Mouse (Mus musculus) G1E (cell line): ENCODE results near the gene Slc2a8. TPM values are rescaled to one million over a fixed set of nuclear protein-coding genes. Genes with fewer than 3 reads are reported as not detected.

Experiments used
- ATAC-seq: 2 replicates; pipeline ENCODE4 v1.8.0; 2016; ENCODE audit warnings: mild to moderate bottlenecking; ENCODE audit not compliant: insufficient number of reproducible peaks, poor library complexity, low FRiP score, severe bottlenecking; ENCODE audit errors: extremely low read depth
- DNase-seq: peaks from one replicate; pipeline ENCODE4 v3.0.0; 2012; ENCODE audit warnings: low spot score
- H3K27me3 ChIP-seq: 2 replicates; pipeline ENCODE4 v1.6.1; 2012; ENCODE audit warnings: mild to moderate bottlenecking, low read length, inconsistent platforms; ENCODE audit not compliant: insufficient read depth
- H3K36me3 ChIP-seq: replicated peaks from 2 replicates; pipeline ENCODE3; 2012; ENCODE audit warnings: mild to moderate bottlenecking, inconsistent platforms
- H3K4me1 ChIP-seq: 2 replicates; pipeline ENCODE4 v1.6.1; 2012; ENCODE audit warnings: low read depth, low read length, inconsistent platforms, mixed read lengths; ENCODE audit not compliant: insufficient read depth
- H3K4me3 ChIP-seq: 2 replicates; pipeline ENCODE4 v1.5.1; 2012; ENCODE audit warnings: low read depth, mild to moderate bottlenecking, inconsistent platforms, low read length, moderate library complexity, mixed read lengths
- H3K9me3 ChIP-seq: replicated peaks from 2 replicates; pipeline ENCODE4 v1.6.1; 2012; ENCODE audit warnings: inconsistent platforms
- CTCF ChIP-seq: IDR thresholded peaks from 2 replicates; pipeline ENCODE4 v1.5.1; 2012; ENCODE audit warnings: low read depth, low read length, inconsistent platforms, mixed read lengths
- GATA1 ChIP-seq: IDR thresholded peaks from 2 replicates; pipeline ENCODE4 v1.6.1; 2012; ENCODE audit warnings: borderline replicate concordance, low read length, inconsistent platforms, mixed read lengths
- GATA2 ChIP-seq: IDR thresholded peaks from 2 replicates; pipeline ENCODE4 v1.6.1; 2012; ENCODE audit warnings: low read depth, low read length, inconsistent platforms, borderline replicate concordance
- POLR2AphosphoS5 ChIP-seq: IDR thresholded peaks from 2 replicates; pipeline ENCODE4 v1.6.1; 2012; ENCODE audit warnings: low read depth, low read length, inconsistent platforms; ENCODE audit not compliant: insufficient replicate concordance
- TAL1 ChIP-seq: conservative IDR thresholded peaks from 2 replicates; pipeline ENCODE4 v1.6.1; 2012; ENCODE audit warnings: low read depth, low read length, inconsistent platforms, mixed read lengths
- polyA plus RNA-seq: library from polyadenylated mRNA; stranded (reverse); fragments of >175 nt; gene quantifications from 2 replicates; pipeline ENCODE4 v1.2.3, GENCODE M21; 2012
- total RNA-seq, 2 experiments: library from RNA; stranded (forward) in 1 of 2; stranded (reverse) in 1 of 2; fragments of 200-1000 nt in 1 of 2; fragments of >200 nt in 1 of 2; fragmentation: Nextera tagmentation in 1 of 2; gene quantifications; 2 replicates each; pipeline ENCODE4 v1.2.3; 2014 to 2017

Gene Slc2a8
- total and polyA plus RNA-seq, 3 experiments = 3.7 to 41.2 (median 10.0) TPM

- no peak for TF ChIP-seq GATA2
- no peak for TF ChIP-seq TAL1
- no peak for TF ChIP-seq POLR2AphosphoS5
- TF ChIP-seq GATA1 = no peak
- TF ChIP-seq CTCF = no peak
- no peak for ATAC-seq
- DNase-seq = no peak
- peaks cover 40% of the 10 kb centered on the region for H3K27me3 ChIP-seq
- H3K36me3 ChIP-seq = no peaks in the 10 kb centered on the region
- H3K4me1 ChIP-seq = no peaks in the 10 kb centered on the region
- no peaks in the 10 kb centered on the region for H3K9me3 ChIP-seq
- H3K4me3 ChIP-seq = no peak overlapping the region
Observed at GRCm38 (mm10) chr2:33005041-33005440, 23.2 kb upstream of the Slc2a8 start.

DNA sequence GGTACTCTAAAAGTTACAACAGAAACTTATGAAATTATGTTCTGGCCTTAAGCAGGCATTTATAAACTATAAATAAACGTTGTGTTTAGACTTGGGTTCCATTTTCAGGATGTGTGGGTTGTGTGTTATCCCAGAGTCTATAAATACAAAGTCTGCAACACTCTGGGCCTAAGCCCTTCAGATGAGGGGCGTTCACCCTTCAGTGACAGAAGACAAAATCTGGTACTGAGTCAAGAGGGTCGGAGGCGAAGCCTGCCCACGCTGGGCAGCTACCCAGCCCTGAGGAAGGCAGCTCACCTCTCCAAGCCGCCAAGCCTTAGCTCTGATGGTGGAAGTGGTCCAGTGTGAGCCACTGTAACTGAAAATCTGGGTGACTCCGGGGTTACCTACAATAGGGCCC is 20.3 kb upstream of the Slc2a8 start:
- DNase-seq = no peak
- peaks cover 42% of the 10 kb centered on the region for H3K27me3 ChIP-seq

DNA sequence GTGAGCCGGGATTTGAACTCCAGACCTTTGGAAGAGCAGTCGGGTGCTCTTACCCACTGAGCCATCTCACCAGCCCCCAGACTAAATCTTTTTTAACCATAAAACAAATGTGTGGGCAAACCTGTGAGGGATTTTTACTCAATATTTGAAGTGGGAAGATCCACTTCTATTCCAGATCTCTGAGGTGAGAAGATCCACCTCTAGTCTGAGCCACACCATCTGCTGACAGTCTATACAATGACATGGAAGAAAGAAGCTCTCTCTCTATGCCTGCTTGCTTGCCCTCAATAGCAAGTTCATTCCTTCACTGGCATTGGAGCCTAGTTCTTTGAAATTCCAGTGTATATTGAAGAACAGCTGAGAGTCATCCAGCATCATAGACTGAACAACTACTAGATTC is 17.9 kb upstream of the Slc2a8 start:
- Histone ChIP-seq H3K36me3 (no peaks in the 10 kb centered on the region), H3K27me3 (peaks cover 40% of the 10 kb centered on the region), H3K4me3 (no peak overlapping the region), H3K4me1 (no peaks in the 10 kb centered on the region), H3K9me3 (no peaks in the 10 kb centered on the region)
- ATAC-seq (no peak), DNase-seq (no peak)
- no peak for TF ChIP-seq GATA2
- TF ChIP-seq POLR2AphosphoS5 = no peak
- TF ChIP-seq GATA1 = no peak
- no peak for TF ChIP-seq CTCF
- TF ChIP-seq TAL1 = no peak

More for the DNA sequence above, 20.3 kb upstream of the Slc2a8 start:
- no peak overlapping the region for H3K4me3 ChIP-seq
- H3K36me3 ChIP-seq = no peaks in the 10 kb centered on the region
- ATAC-seq = no peak
- TF ChIP-seq CTCF = no peak
- no peak for TF ChIP-seq GATA1
- TF ChIP-seq POLR2AphosphoS5 = no peak
- TF ChIP-seq GATA2 = no peak
- no peak for TF ChIP-seq TAL1
- no peaks in the 10 kb centered on the region for H3K9me3 ChIP-seq
- no peaks in the 10 kb centered on the region for H3K4me1 ChIP-seq

DNA sequence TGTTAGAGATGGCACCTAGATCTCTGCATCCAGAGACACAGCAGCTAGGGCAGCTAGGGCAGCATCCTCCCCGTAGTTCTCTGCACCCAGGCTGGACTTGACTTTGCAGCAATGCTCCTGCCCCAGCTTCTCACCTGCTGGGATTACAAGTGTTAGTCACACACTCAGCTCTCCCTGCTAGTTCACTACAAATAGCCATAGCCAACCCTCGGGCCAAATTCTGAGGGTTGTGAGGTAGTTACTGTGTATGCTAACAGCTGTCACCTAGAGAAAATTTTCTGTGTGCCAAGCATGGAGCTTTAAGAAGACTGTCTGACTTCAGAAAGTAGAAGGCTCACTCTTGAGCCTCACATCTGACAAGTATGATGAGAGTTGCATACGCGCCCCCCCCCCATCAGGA is 15.9 kb upstream of the Slc2a8 start:
- Histone ChIP-seq H3K27me3 (peaks cover 32% of the 10 kb centered on the region), H3K36me3 (no peaks in the 10 kb centered on the region), H3K4me3 (no peak overlapping the region), H3K4me1 (no peaks in the 10 kb centered on the region), H3K9me3 (no peaks in the 10 kb centered on the region)
- TF ChIP-seq TAL1 = no peak
- TF ChIP-seq GATA2 = no peak
- TF ChIP-seq POLR2AphosphoS5 = no peak
- no peak for TF ChIP-seq GATA1
- no peak for TF ChIP-seq CTCF
- ATAC-seq = no peak
- DNase-seq = no peak

DNA sequence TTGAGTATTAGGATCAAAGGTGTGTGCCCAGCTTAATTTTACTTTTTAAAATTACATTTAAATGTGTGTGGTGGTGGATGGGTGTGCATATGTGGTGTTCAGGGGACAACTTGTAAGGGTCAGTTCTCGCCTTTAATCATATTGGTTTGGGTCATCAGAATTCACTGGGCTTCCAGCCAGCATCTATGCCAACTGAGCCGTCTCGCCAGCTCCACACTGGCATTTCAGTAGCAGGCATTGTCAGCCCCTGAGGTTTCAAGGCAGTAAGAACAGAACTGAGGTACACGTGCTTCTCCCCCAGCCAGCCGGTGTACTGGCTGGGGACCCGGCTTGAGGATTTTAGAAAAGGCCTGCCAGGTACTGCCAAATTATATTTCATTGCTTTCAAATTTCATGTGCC is 15.2 kb upstream of the Slc2a8 start:
- TF ChIP-seq GATA1 (no peak), TAL1 (no peak), POLR2AphosphoS5 (no peak), CTCF (no peak), GATA2 (no peak)
- H3K4me1 ChIP-seq = no peaks in the 10 kb centered on the region
- peaks cover 31% of the 10 kb centered on the region for H3K27me3 ChIP-seq
- H3K4me3 ChIP-seq = no peak overlapping the region
- DNase-seq (no peak), ATAC-seq (no peak)
- no peaks in the 10 kb centered on the region for H3K36me3 ChIP-seq
- H3K9me3 ChIP-seq = no peaks in the 10 kb centered on the region

- Histone ChIP-seq H3K4me1 (no peaks in the 10 kb centered on the region), H3K36me3 (no peaks in the 10 kb centered on the region), H3K4me3 (no peak overlapping the region), H3K9me3 (no peaks in the 10 kb centered on the region), H3K27me3 (peaks cover 39% of the 10 kb centered on the region)
- TF ChIP-seq CTCF = no peak
- TF ChIP-seq GATA1 = no peak
- TF ChIP-seq GATA2 = no peak
- no peak for TF ChIP-seq POLR2AphosphoS5
- TF ChIP-seq TAL1 = no peak
- ATAC-seq = no peak
- DNase-seq = no peak
Observed at GRCm38 (mm10) chr2:32992130-32992529, 10.2 kb upstream of the Slc2a8 start.

GRCm38 (mm10) chr2:32990167-32990832 is 8.4 kb upstream of the Slc2a8 start:
- no peaks in the 10 kb centered on the region for H3K9me3 ChIP-seq
- ATAC-seq = no peak
- TF ChIP-seq CTCF (no peak), GATA1 (no peak), GATA2 (no peak), TAL1 (no peak), POLR2AphosphoS5 (no peak)
- DNase-seq = no peak
- no peaks in the 10 kb centered on the region for H3K36me3 ChIP-seq
- H3K4me3 ChIP-seq = no peak overlapping the region
- peaks cover 51% of the 10 kb centered on the region for H3K27me3 ChIP-seq
- no peaks in the 10 kb centered on the region for H3K4me1 ChIP-seq
